Mouse (Mus musculus) heart, embryonic 13.5 days (tissue): ENCODE data around the gene Cnot8. TPM values are rescaled to one million over a fixed set of nuclear protein-coding genes. Genes with fewer than 3 reads are reported as not detected.

Experiments used
- ATAC-seq: fragments of 200-750 bp; cut with Nextera tagmentation; 2 replicates; pipeline ENCODE4 v1.8.0; 2017; ENCODE audit warnings: moderate TSS enrichment; ENCODE audit not compliant: insufficient number of reproducible peaks, low FRiP score, low TSS enrichment; ENCODE audit errors: extremely low read depth
- H3K27ac ChIP-seq: fragments of 300-500 bp; sonication (generic); replicated peaks from 2 replicates; pipeline ENCODE4 v1.5.1; 2015; ENCODE audit warnings: moderate library complexity, mild to moderate bottlenecking, inconsistent platforms
- H3K27me3 ChIP-seq: fragments of 300-500 bp; sonication (generic); replicated peaks from 2 replicates; pipeline ENCODE4 v1.6.1; 2015; ENCODE audit warnings: mild to moderate bottlenecking, inconsistent platforms
- H3K36me3 ChIP-seq: fragments of 300-500 bp; sonication (generic); 2 replicates; pipeline ENCODE4 v1.6.1; 2015; ENCODE audit warnings: mild to moderate bottlenecking, inconsistent platforms
- H3K4me1 ChIP-seq: fragments of 300-500 bp; sonication (generic); 2 replicates; pipeline ENCODE4 v1.6.1; 2015; ENCODE audit warnings: inconsistent platforms
- H3K4me2 ChIP-seq: fragments of 300-500 bp; sonication (generic); 2 replicates; pipeline ENCODE4 v1.6.1; 2015; ENCODE audit warnings: inconsistent platforms, mild to moderate bottlenecking, moderate library complexity
- H3K4me3 ChIP-seq: fragments of 300-500 bp; sonication (generic); 2 replicates; pipeline ENCODE4 v1.5.1; 2015; ENCODE audit warnings: moderate library complexity, mild to moderate bottlenecking, inconsistent platforms
- H3K9ac ChIP-seq: fragments of 300-500 bp; sonication (generic); 2 replicates; pipeline ENCODE4 v1.6.1; 2015; ENCODE audit warnings: inconsistent platforms, mild to moderate bottlenecking, moderate library complexity
- H3K9me3 ChIP-seq: fragments of 300-500 bp; sonication (generic); 2 replicates; pipeline ENCODE4 v1.6.1; 2016; ENCODE audit warnings: inconsistent platforms
- WGBS: fragments of 180-500 bp; shearing (Covaris S2); methylation state at CpG from one replicate; pipeline ENCODE4 v1.1.7; 2015; ENCODE audit warnings: mixed read lengths; 5-methylcytosine and 5-hydroxymethylcytosine counted together
- polyA plus RNA-seq: library from polyadenylated mRNA; unstranded; fragments of >200 nt; fragmentation: Nextera tagmentation; extraction: Ambion mirVana; gene quantifications from 2 replicates; pipeline ENCODE4 v1.2.1, GENCODE M21; 2015

Gene Cnot8
- polyA plus RNA-seq, 1 experiment from 2014 or later: 64.9 TPM

DNA sequence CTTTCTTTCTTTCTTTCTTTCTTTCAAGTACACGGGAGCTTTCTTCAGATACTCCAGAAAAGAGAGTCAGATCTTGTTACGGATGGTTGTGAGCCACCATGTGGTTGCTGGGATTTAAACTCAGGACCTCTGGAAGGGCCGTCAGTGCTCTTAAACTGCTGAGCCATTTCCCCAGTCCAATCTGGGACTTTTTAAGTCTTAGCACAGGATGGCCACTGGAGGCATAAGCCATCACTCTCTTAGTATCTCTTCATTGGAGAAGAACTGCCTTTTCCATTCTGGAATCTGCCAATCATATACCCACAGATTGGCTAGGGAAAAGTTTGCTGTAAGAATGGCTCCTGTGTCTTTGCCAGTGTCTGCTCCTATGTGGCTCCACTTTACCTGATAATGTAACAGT, 3.1 kb downstream of the Cnot8 start:
- WGBS: 63% methylated on average over 3 of the region's 3 CpGs
- no peak overlapping the region for H3K9ac ChIP-seq
- H3K36me3 ChIP-seq: peaks cover 29% of the 10 kb centered on the region
- no peak overlapping the region for H3K27ac ChIP-seq
- no peak overlapping the region for H3K4me3 ChIP-seq
- peaks cover 32% of the 10 kb centered on the region for H3K4me1 ChIP-seq
- no peaks in the 10 kb centered on the region for H3K27me3 ChIP-seq
- H3K9me3 ChIP-seq: no peaks in the 10 kb centered on the region
- ATAC-seq: no peak
- H3K4me2 ChIP-seq: no peak overlapping the region

DNA sequence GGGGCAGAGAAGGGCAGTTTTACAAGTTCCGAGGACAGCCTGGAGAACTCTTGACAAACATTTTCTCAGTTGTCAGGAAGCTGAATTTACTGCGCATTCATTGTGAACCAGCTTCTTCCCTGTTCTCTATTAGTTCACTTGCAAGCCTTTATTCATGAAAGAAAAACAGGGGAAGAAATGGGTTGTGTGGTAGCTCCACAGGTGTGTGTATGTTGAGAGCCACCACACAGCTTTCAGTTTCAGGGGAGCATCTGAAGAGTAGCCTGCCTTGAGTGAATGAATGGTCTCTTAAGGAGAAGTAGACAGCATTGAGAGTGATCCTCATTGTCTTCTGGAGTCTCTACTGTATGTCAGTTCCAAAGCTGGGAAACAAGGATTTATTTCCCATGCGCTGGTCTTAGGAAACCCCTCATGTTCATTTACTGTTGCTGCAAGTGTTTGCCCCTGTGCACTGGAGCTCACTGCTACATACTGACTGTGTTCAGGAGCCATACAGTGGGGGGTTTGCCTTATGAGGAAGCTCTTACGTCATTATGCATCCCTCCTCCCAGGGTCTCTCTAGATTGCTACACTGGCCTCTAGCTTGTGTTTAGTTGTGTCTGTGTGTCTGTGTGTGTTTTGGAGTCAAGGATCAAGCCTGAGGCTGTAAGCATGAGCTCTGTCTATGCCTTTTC, 3.8 kb downstream of the Cnot8 start:
- Histone ChIP-seq H3K27me3 (no peaks in the 10 kb centered on the region), H3K4me1 (peaks cover 29% of the 10 kb centered on the region), H3K27ac (no peak overlapping the region), H3K9me3 (no peaks in the 10 kb centered on the region), H3K9ac (no peak overlapping the region), H3K36me3 (peaks cover 37% of the 10 kb centered on the region), H3K4me2 (no peak overlapping the region), H3K4me3 (no peak overlapping the region)
- no peak for ATAC-seq
- WGBS: 82% methylated on average over 4 of the region's 4 CpGs

DNA sequence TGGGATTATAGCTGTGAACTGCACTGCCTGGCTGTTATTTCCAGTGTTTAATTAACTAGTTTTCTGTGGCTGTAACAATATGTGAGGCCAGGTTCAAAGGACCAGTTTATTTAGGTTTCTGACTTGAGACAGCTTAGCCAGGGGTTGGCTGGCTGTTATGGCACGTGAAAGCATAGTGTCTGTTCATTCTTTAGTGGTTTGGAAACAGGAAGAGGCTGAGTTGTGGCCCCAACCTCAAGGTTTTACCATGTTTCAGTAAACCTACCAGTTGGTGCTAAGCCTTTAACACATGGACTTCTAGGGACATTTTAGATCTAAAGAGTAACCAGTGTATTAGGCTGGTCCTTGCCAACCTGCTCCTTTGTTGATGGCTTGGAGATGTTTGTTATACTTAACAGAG, 12.6 kb downstream of the Cnot8 start:
- H3K9ac ChIP-seq: 0 out of 2 replicates have a peak overlapping the region, but pooled peaks have one; percentile 19
- H3K4me1 ChIP-seq: peaks cover 28% of the 10 kb centered on the region
- no peak for ATAC-seq
- peak overlapping the region; percentile 70 for H3K27ac ChIP-seq
- H3K9me3 ChIP-seq: no peaks in the 10 kb centered on the region
- H3K27me3 ChIP-seq: no peaks in the 10 kb centered on the region
- no peak overlapping the region for H3K4me3 ChIP-seq
- H3K4me2 ChIP-seq: no peak overlapping the region
- WGBS: 74% methylated on average over 1 of the region's 1 CpGs
- peaks cover 99% of the 10 kb centered on the region for H3K36me3 ChIP-seq

- Histone ChIP-seq H3K9me3 (no peaks in the 10 kb centered on the region), H3K4me1 (peaks cover 28% of the 10 kb centered on the region), H3K36me3 (peaks cover 99% of the 10 kb centered on the region), H3K27me3 (no peaks in the 10 kb centered on the region), H3K27ac (no peak overlapping the region), H3K4me2 (no peak overlapping the region), H3K9ac (no peak overlapping the region), H3K4me3 (no peak overlapping the region)
- WGBS: 90% methylated on average over 10 of the region's 10 CpGs
- ATAC-seq: no peak
These were observed 13.2 kb downstream of the Cnot8 start for GRCm38 (mm10) chr11:58117044-58117652.

- 71% methylated on average over 3 of the region's 3 CpGs for WGBS
These were observed 16.7 kb downstream of the Cnot8 start for GRCm38 (mm10) chr11:58120655-58121054.

GRCm38 (mm10) chr11:58121351-58121750, 17.4 kb downstream of the Cnot8 start:
- Histone ChIP-seq H3K9me3 (no peaks in the 10 kb centered on the region), H3K4me3 (no peak overlapping the region), H3K4me1 (peaks cover 50% of the 10 kb centered on the region), H3K36me3 (peaks cover 97% of the 10 kb centered on the region), H3K27ac (no peak overlapping the region), H3K4me2 (no peak overlapping the region), H3K27me3 (no peaks in the 10 kb centered on the region), H3K9ac (no peak overlapping the region)
- no peak for ATAC-seq
- 85% methylated on average over 9 of the region's 9 CpGs for WGBS

More at GRCm38 (mm10) chr11:58120655-58121054, 16.7 kb downstream of the Cnot8 start:
- Histone ChIP-seq H3K9me3 (no peaks in the 10 kb centered on the region), H3K27me3 (no peaks in the 10 kb centered on the region), H3K36me3 (peaks cover 97% of the 10 kb centered on the region), H3K4me3 (no peak overlapping the region), H3K4me2 (no peak overlapping the region), H3K4me1 (peaks cover 48% of the 10 kb centered on the region), H3K27ac (no peak overlapping the region), H3K9ac (no peak overlapping the region)
- no peak for ATAC-seq

DNA sequence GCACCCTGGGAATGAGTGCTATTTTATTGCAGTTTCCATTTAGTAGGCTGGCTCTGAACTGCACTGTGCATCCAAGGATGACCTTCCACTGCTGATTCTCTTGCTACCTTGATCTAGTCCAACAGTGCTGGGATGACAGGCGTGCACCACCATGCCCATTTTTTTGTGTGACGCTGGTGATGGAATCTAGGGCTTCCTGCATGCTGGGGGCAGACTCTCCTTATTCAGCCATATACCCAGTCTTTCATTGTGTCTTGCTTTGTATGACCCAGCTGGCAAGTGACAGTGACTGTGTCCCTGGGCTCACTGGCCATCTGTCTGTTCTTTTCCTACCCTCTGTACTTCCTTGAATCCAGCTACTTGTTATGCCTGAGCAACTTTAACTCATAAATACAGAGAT, 19.8 kb downstream of the Cnot8 start:
- no peak overlapping the region for H3K4me3 ChIP-seq
- ATAC-seq: no peak
- peaks cover 95% of the 10 kb centered on the region for H3K36me3 ChIP-seq
- no peak overlapping the region for H3K4me2 ChIP-seq
- H3K9ac ChIP-seq: no peak overlapping the region
- H3K27me3 ChIP-seq: no peaks in the 10 kb centered on the region
- no peaks in the 10 kb centered on the region for H3K9me3 ChIP-seq
- peaks cover 52% of the 10 kb centered on the region for H3K4me1 ChIP-seq
- H3K27ac ChIP-seq: peak overlapping the region; percentile 86; the same call in 1 of the 2 replicates
- 88% methylated on average over 2 of the region's 2 CpGs for WGBS

DNA sequence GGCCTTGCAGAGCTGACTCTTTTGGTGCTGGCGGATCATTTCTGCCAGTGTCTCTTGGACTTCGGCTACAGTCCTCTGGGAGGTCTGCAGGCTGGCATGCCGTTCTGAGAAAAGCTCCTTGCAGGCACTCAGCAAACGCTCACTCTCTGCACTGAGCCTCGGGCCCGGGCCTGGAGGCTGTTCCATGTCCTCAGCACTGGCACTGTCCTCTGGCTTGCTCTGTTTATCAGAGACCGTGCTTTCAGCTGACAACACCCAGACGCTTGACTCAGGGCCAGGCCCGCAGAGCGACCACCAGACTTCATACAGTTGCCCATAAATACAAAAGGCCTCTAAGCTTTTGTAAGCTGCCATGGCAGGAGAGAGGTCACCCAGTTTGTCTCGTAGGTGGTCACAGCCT, 21.1 kb downstream of the Cnot8 start:
- Histone ChIP-seq H3K27me3 (no peaks in the 10 kb centered on the region), H3K27ac (peak overlapping the region; percentile 86), H3K4me2 (no peak overlapping the region), H3K4me3 (no peak overlapping the region), H3K9me3 (no peaks in the 10 kb centered on the region), H3K9ac (peak overlapping the region; percentile 61), H3K36me3 (peaks cover 97% of the 10 kb centered on the region), H3K4me1 (peaks cover 47% of the 10 kb centered on the region)
- peak; percentile 48; the same call in 1 of the 2 replicates for ATAC-seq
- WGBS: 48% methylated on average over 11 of the region's 11 CpGs

GRCm38 (mm10) chr11:58126397-58127160, 22.6 kb downstream of the Cnot8 start:
- peaks cover 38% of the 10 kb centered on the region for H3K4me1 ChIP-seq
- 0 out of 2 replicates have a peak, but pooled peaks have one; percentile 14 for ATAC-seq
- H3K4me2 ChIP-seq: no peak overlapping the region
- peaks cover 97% of the 10 kb centered on the region for H3K36me3 ChIP-seq
- H3K27me3 ChIP-seq: no peaks in the 10 kb centered on the region
- H3K9me3 ChIP-seq: no peaks in the 10 kb centered on the region
- H3K27ac ChIP-seq: peak overlapping the region; percentile 86
- H3K4me3 ChIP-seq: no peak overlapping the region
- WGBS: 44% methylated on average over 7 of the region's 7 CpGs
- H3K9ac ChIP-seq: peak overlapping the region; percentile 56; the same call in 1 of the 2 replicates

- ATAC-seq: no peak
- no peak overlapping the region for H3K4me2 ChIP-seq
- H3K9me3 ChIP-seq: no peaks in the 10 kb centered on the region
- H3K4me3 ChIP-seq: no peak overlapping the region
- 53% methylated on average over 2 of the region's 2 CpGs for WGBS
- H3K27me3 ChIP-seq: no peaks in the 10 kb centered on the region
- no peak overlapping the region for H3K27ac ChIP-seq
- peaks cover 38% of the 10 kb centered on the region for H3K4me1 ChIP-seq
- no peak overlapping the region for H3K9ac ChIP-seq
- H3K36me3 ChIP-seq: peaks cover 98% of the 10 kb centered on the region
These were observed 23.6 kb downstream of the Cnot8 start for GRCm38 (mm10) chr11:58127544-58127943.

DNA sequence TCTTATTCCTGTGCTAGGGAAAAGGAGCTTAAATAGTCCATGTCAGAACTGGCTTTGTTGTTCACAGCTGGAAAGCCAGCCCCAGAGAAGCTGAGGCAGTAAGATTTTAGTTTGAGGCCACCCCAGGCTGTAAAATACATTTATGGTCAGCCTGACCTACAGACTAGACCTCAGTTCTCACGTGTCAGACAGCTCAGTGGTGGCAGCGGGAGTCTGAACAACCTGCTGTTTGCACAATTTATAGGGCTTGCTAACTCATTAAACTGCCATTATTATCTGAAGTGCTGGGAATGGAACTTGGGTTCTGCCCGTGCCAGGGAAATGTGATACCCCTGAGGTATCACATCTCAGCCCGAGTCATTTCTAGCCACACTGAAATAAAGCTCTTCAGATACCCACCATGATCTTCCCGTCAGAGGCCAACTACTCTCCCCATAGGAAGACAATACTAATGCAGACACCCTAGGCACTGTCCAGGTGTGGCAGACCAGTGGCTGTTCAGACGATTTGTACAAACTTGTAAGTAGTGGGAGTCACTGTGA, 25.4 kb downstream of the Cnot8 start:
- no peaks in the 10 kb centered on the region for H3K27me3 ChIP-seq
- H3K9ac ChIP-seq: no peak overlapping the region
- H3K9me3 ChIP-seq: no peaks in the 10 kb centered on the region
- 78% methylated on average over 6 of the region's 6 CpGs for WGBS
- H3K4me2 ChIP-seq: no peak overlapping the region
- peaks cover 30% of the 10 kb centered on the region for H3K4me1 ChIP-seq
- H3K36me3 ChIP-seq: peaks cover 98% of the 10 kb centered on the region
- no peak overlapping the region for H3K4me3 ChIP-seq
- no peak for ATAC-seq
- no peak overlapping the region for H3K27ac ChIP-seq
